Mouse (Mus musculus) liver, embryonic 15.5 days (tissue): ENCODE measurements around the gene Gm1043. TPM values are rescaled to one million over a fixed set of nuclear protein-coding genes. Genes with fewer than 3 reads are reported as not detected.

Source experiments
- ATAC-seq: fragments of 200-750 bp; cut with Nextera tagmentation; 2 replicates; pipeline ENCODE4 v1.8.0; 2017; ENCODE audit warnings: moderate number of reproducible peaks, mild to moderate bottlenecking, moderate library complexity; ENCODE audit not compliant: insufficient read depth
- H3K27ac ChIP-seq: fragments of 300-500 bp; sonication (generic); replicated peaks from 2 replicates; pipeline ENCODE4 v1.5.1; 2015; ENCODE audit warnings: mild to moderate bottlenecking, inconsistent platforms
- H3K27me3 ChIP-seq: fragments of 300-500 bp; sonication (generic); 2 replicates; pipeline ENCODE4 v1.6.1; 2015; ENCODE audit warnings: mild to moderate bottlenecking, inconsistent platforms
- H3K36me3 ChIP-seq: fragments of 300-500 bp; sonication (generic); replicated peaks from 2 replicates; pipeline ENCODE4 v1.6.1; 2015; ENCODE audit warnings: moderate library complexity, mild to moderate bottlenecking, inconsistent platforms
- H3K4me1 ChIP-seq: fragments of 300-500 bp; sonication (generic); replicated peaks from 2 replicates; pipeline ENCODE4 v1.6.1; 2015; ENCODE audit warnings: inconsistent platforms
- H3K4me2 ChIP-seq: fragments of 300-500 bp; sonication (generic); 2 replicates; pipeline ENCODE4 v1.6.1; 2015; ENCODE audit warnings: moderate library complexity, mild to moderate bottlenecking, inconsistent platforms
- H3K4me3 ChIP-seq: fragments of 300-500 bp; sonication (generic); replicated peaks from 2 replicates; pipeline ENCODE4 v1.5.1; 2015; ENCODE audit warnings: mild to moderate bottlenecking, inconsistent platforms
- H3K9ac ChIP-seq: fragments of 300-500 bp; sonication (generic); 2 replicates; pipeline ENCODE4 v1.6.1; 2015; ENCODE audit warnings: moderate library complexity, mild to moderate bottlenecking, inconsistent platforms
- H3K9me3 ChIP-seq: fragments of 300-500 bp; sonication (generic); replicated peaks from 2 replicates; pipeline ENCODE4 v1.6.1; 2016; ENCODE audit warnings: inconsistent platforms
- WGBS: fragments of 180-500 bp; shearing (Covaris S2); methylation state at CpG from one replicate; pipeline ENCODE4 v1.1.7; 2015; ENCODE audit warnings: mixed read lengths; ENCODE audit not compliant: insufficient replicate concordance; 5-methylcytosine and 5-hydroxymethylcytosine counted together
- polyA plus RNA-seq: library from polyadenylated mRNA; unstranded; fragments of >200 nt; fragmentation: Nextera tagmentation; extraction: Ambion mirVana; gene quantifications from 2 replicates; pipeline ENCODE4 v1.2.1, GENCODE M21; 2015

Gm1043 gene
- polyA plus RNA-seq, 1 experiment from 2014 or later, result not detected

DNA sequence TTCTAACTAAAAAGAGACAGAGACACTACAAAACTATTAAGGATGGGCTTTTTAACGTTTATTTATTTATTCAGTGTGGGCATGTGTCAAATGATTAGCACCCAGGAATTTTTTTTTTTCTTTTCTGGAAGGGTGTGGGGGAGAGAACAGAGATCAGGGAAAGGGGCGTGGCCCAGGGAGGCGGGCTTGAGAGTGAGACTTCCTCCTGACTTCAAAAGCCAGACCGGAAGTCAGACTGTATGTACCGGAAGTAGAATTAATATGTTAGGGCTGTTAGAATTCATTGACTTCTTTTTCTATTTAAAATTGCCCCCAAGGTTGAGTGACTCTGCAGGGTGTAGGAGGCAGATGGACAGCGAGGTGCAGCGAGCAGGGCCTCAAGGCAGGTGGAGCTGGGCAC lies 37.2 kb upstream of the Gm1043 start:
- no peaks in the 10 kb centered on the region for H3K9me3 ChIP-seq
- H3K4me1 ChIP-seq, result 0 out of 2 replicates have a peak, but pooled peaks cover 3% of the 10 kb centered on the region
- H3K27me3 ChIP-seq, result no peaks in the 10 kb centered on the region
- no peak overlapping the region for H3K27ac ChIP-seq
- H3K9ac ChIP-seq, result no peak overlapping the region
- no peak overlapping the region for H3K4me3 ChIP-seq
- no peak for ATAC-seq
- WGBS, result 35% methylated on average over 7 of the region's 7 CpGs
- H3K4me2 ChIP-seq, result no peak overlapping the region
- H3K36me3 ChIP-seq, result no peaks in the 10 kb centered on the region

DNA sequence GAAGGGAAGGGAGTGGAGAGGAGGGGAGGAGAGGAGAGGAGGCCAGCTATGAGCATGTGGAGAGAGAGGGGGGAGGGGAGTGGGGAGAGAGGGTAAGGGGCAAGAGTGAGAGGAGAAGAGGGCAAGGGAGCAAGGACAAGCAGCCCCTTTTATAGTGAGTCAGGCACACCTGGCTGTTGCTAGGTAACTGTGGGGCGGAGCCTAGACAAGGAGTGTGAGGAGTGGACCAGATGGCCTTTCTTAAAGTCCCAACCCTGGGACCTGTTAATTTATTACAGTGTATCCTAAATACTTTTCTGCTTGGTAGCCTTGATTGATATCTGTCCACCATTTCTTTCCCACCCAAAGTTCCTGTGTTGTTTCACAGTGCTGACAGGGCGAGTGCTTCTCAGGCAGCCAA lies 36.1 kb upstream of the Gm1043 start:
- Histone ChIP-seq H3K4me3 (no peak overlapping the region), H3K4me2 (no peak overlapping the region), H3K9me3 (no peaks in the 10 kb centered on the region), H3K36me3 (no peaks in the 10 kb centered on the region), H3K27ac (no peak overlapping the region), H3K4me1 (0 out of 2 replicates have a peak, but pooled peaks cover 3% of the 10 kb centered on the region), H3K27me3 (no peaks in the 10 kb centered on the region), H3K9ac (no peak overlapping the region)
- ATAC-seq, result no peak
- 66% methylated on average over 2 of the region's 2 CpGs for WGBS

- Histone ChIP-seq H3K27ac (no peak overlapping the region), H3K9ac (no peak overlapping the region), H3K4me1 (0 out of 2 replicates have a peak, but pooled peaks cover 3% of the 10 kb centered on the region), H3K4me2 (no peak overlapping the region; the same call in 1 of the 2 replicates), H3K4me3 (no peak overlapping the region), H3K36me3 (no peaks in the 10 kb centered on the region), H3K27me3 (no peaks in the 10 kb centered on the region), H3K9me3 (no peaks in the 10 kb centered on the region)
- WGBS, result 22% methylated on average over 9 of the region's 9 CpGs
- no peak for ATAC-seq
These were observed 34.4 kb upstream of the Gm1043 start for GRCm38 (mm10) chr5:37050521-37051373.

DNA sequence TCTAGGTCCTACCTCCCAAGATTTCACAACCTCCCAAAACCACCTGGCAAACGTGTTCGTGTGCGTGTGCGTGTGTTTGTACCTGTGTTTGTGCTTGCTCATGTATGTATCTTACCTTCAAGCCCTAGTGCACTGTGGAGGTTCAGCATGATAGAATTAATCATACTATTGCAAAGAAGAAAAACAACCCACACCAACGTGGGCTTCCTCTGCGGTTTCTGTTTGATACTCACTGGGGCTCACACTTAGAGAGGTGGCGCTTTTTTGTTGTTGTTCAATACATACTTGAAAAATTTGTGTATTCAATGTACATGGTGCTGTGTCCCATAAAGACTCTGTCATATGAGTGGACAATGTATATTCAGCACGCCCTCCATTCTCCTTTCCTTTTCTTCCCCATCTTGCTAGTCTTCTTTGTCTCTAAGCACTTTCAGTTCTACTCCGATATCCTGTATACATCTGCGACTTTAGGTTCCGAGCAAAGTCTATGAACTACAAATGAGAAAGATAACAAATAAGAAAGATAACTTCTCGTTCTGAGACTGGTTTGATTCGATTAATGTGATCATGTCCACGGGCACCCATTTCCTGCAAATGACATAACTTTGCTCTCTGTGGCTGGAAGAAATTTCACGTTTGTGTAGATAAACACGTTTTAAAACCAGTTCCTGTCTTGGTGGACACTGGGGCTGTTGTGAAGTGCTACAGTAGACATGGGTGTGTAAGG lies 33.6 kb upstream of the Gm1043 start:
- Histone ChIP-seq H3K27me3 (no peaks in the 10 kb centered on the region), H3K4me3 (no peak overlapping the region), H3K36me3 (no peaks in the 10 kb centered on the region), H3K4me2 (no peak overlapping the region), H3K9me3 (no peaks in the 10 kb centered on the region), H3K4me1 (0 out of 2 replicates have a peak, but pooled peaks cover 3% of the 10 kb centered on the region), H3K27ac (no peak overlapping the region), H3K9ac (no peak overlapping the region)
- WGBS, result 35% methylated on average over 16 of the region's 16 CpGs
- no peak for ATAC-seq

DNA sequence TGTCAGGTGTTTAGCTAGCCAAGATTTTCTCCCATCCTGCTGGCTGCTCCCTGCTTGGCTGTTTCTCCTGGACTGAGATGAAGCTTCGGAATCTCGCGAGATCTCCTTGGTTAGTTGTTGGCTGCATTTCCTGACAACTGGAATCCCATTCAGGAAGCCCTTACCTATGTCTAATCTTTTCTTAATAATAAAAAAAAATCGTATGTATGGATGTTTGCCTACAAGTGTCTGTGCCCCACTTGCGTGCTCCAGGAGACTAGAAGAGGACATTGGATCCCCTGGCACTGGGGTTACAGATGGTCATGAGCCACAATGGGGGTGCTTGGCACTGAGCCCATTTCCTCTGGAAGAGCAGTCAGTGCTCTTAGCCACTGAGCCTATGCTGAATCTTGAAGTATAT lies 32.3 kb upstream of the Gm1043 start:
- ATAC-seq, result no peak
- H3K9ac ChIP-seq, result no peak overlapping the region
- no peak overlapping the region for H3K4me3 ChIP-seq
- H3K36me3 ChIP-seq, result no peaks in the 10 kb centered on the region
- no peaks in the 10 kb centered on the region for H3K27me3 ChIP-seq
- H3K4me1 ChIP-seq, result 0 out of 2 replicates have a peak, but pooled peaks cover 3% of the 10 kb centered on the region
- H3K4me2 ChIP-seq, result no peak overlapping the region
- no peaks in the 10 kb centered on the region for H3K9me3 ChIP-seq
- H3K27ac ChIP-seq, result no peak overlapping the region
- WGBS, result 62% methylated on average over 5 of the region's 5 CpGs

DNA sequence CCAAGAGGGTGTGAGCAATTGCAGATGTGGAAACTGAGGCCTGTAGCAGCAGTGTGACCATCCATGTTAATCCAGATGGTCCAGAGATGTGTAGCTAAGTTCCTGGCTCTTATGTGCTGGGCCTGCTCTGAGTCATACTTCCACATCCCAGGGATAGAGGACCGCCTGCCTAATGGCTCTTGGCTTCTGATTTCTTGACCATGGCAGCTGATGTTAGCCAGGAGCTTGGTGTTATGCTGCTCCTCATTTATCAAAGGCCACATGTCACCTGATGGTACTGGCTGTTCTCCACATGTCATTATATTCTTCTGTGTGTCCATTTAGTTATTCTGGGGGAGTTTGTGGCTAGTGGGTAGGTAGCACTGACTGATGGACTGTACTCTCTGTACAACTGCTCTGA lies 29.4 kb upstream of the Gm1043 start:
- 69% methylated on average over 1 of the region's 1 CpGs for WGBS
- Histone ChIP-seq H3K27ac (no peak overlapping the region), H3K9me3 (no peaks in the 10 kb centered on the region), H3K4me3 (no peak overlapping the region), H3K4me2 (no peak overlapping the region), H3K4me1 (0 out of 2 replicates have a peak, but pooled peaks cover 1% of the 10 kb centered on the region), H3K9ac (no peak overlapping the region), H3K36me3 (no peaks in the 10 kb centered on the region), H3K27me3 (no peaks in the 10 kb centered on the region)
- no peak for ATAC-seq

DNA sequence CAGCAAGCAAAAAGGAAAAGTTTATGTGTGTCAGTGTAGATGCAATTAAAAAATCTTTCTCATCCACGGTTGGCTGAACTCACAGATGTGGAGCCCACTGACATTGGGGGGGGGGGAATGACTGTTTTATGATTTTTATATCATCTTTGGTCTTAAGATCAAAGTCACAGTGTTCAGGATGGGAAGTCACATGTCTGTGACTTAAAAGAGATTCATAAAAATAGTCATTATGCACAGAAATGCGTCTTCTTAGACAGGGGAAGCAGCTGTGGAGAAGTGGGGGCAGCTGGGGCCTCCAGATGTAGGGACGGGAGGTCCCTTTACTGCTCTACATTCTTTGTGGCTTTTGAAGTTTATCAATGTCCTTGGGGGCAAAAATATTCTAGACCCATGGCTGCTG lies 28.7 kb upstream of the Gm1043 start:
- H3K27me3 ChIP-seq, result no peaks in the 10 kb centered on the region
- no peaks in the 10 kb centered on the region for H3K9me3 ChIP-seq
- H3K4me2 ChIP-seq, result no peak overlapping the region
- no peak for ATAC-seq
- H3K36me3 ChIP-seq, result no peaks in the 10 kb centered on the region
- H3K4me3 ChIP-seq, result no peak overlapping the region
- 47% methylated on average over 3 of the region's 3 CpGs for WGBS
- no peaks in the 10 kb centered on the region for H3K4me1 ChIP-seq
- no peak overlapping the region for H3K9ac ChIP-seq
- no peak overlapping the region for H3K27ac ChIP-seq

GRCm38 (mm10) chr5:37061612-37062011 lies 23.6 kb upstream of the Gm1043 start:
- 59% methylated on average over 8 of the region's 8 CpGs for WGBS

DNA sequence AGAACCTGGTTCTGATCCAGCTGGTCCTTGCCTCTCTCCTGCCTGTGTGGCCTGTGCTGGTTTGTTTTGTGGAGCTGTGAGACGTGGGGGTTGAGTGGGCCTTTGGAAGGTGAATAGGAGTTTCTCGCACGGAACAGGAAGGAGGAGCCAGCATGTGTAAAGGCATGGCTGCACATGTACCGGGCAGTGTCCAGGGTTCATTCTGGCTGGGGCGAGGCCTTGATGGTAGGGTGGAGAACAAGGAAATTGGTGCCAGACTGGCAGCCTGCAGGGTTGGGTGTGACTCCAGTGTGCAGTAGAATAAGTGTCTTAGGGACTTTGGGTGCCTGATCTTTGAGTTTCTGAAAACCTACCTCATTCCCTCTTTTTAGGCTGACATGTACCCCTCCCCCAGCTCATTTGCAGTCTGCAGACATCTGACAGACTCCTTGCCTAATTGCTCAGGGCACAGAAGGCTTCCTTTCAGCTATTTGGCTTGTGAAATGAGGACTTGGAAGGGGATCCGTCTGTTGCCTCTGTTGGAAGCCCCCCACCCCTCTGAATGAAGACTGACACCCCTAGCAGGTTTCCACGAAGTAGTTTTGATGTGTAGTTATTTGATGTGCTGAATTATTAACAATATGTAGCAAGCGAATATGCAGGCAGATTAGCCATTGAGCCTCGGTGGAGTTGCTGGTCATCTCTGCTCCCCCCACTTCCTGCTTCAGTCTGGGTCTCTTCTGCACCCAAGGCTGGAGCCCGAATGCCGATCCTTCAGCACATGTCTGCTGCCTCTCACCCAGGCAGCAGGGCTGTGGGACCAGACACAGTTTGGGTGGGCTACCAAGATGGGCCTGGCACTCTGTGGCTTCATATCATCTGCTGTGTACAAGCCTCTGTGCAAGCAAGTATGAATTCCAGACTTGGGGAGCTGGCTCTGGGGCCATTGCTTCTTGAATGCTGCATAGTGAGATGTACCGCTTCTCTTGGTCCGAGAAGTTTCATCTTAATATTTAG lies 20.4 kb upstream of the Gm1043 start:
- Histone ChIP-seq H3K9ac (no peak overlapping the region), H3K4me2 (no peak overlapping the region), H3K27ac (no peak overlapping the region), H3K9me3 (no peaks in the 10 kb centered on the region), H3K36me3 (no peaks in the 10 kb centered on the region), H3K27me3 (no peaks in the 10 kb centered on the region), H3K4me1 (no peaks in the 10 kb centered on the region), H3K4me3 (no peak overlapping the region)
- WGBS, result 55% methylated on average over 13 of the region's 13 CpGs
- ATAC-seq, result no peak

More at GRCm38 (mm10) chr5:37061612-37062011, 23.6 kb upstream of the Gm1043 start:
- Histone ChIP-seq H3K27ac (no peak overlapping the region), H3K4me2 (no peak overlapping the region), H3K36me3 (no peaks in the 10 kb centered on the region), H3K9me3 (no peaks in the 10 kb centered on the region), H3K4me1 (no peaks in the 10 kb centered on the region), H3K27me3 (no peaks in the 10 kb centered on the region), H3K9ac (no peak overlapping the region), H3K4me3 (no peak overlapping the region)
- no peak for ATAC-seq

GRCm38 (mm10) chr5:37066703-37067568 lies 18.2 kb upstream of the Gm1043 start:
- no peaks in the 10 kb centered on the region for H3K27me3 ChIP-seq
- H3K4me3 ChIP-seq, result no peak overlapping the region
- ATAC-seq, result no peak
- no peak overlapping the region for H3K27ac ChIP-seq
- WGBS, result 37% methylated on average over 8 of the region's 8 CpGs
- no peak overlapping the region for H3K9ac ChIP-seq
- no peaks in the 10 kb centered on the region for H3K9me3 ChIP-seq
- H3K4me1 ChIP-seq, result no peaks in the 10 kb centered on the region
- no peak overlapping the region for H3K4me2 ChIP-seq
- no peaks in the 10 kb centered on the region for H3K36me3 ChIP-seq
